Mouse (Mus musculus) myocyte (in vitro differentiated cells): ENCODE results near the gene Mrps5. TPM values are rescaled to one million over a fixed set of nuclear protein-coding genes. Genes with fewer than 3 reads are reported as not detected.

Experiments
- H3K27me3 ChIP-seq: one replicate; pipeline ENCODE4 v1.6.1; 2011; ENCODE audit not compliant: control insufficient read depth, insufficient read depth, insufficient read length
- H3K36me3 ChIP-seq: one replicate; pipeline ENCODE4 v1.6.1; 2011; ENCODE audit not compliant: control insufficient read depth, insufficient read depth
- H3K4me2 ChIP-seq: one replicate; pipeline ENCODE4 v1.6.1; 2011; ENCODE audit warnings: low read depth, control low read depth
- H3K4me3 ChIP-seq: one replicate; pipeline ENCODE4 v1.5.1; 2011; ENCODE audit warnings: mild to moderate bottlenecking, control low read depth, moderate library complexity
- H3K79me2 ChIP-seq: one replicate; pipeline ENCODE4 v1.6.1; 2011; ENCODE audit not compliant: control insufficient read depth, insufficient read depth
- H3ac ChIP-seq: one replicate; pipeline ENCODE4 v1.6.1; 2011; ENCODE audit not compliant: control insufficient read depth, insufficient read length
- CEBPB ChIP-seq: IDR thresholded peaks from 2 replicates; pipeline ENCODE4 v1.6.1; 2011; ENCODE audit warnings: mild to moderate bottlenecking, moderate library complexity; ENCODE audit not compliant: poor library complexity, insufficient read depth, severe bottlenecking
- E2F4 ChIP-seq: IDR thresholded peaks from one replicate; pipeline ENCODE4 v1.6.1; 2011; ENCODE audit warnings: mild to moderate bottlenecking, control low read depth, moderate library complexity; ENCODE audit not compliant: insufficient read depth
- MAX ChIP-seq: IDR thresholded peaks from one replicate; pipeline ENCODE4 v1.6.1; 2011; ENCODE audit warnings: low read depth, mild to moderate bottlenecking, control low read depth
- MYOD1 ChIP-seq, 3 experiments: IDR thresholded peaks; one replicate each; pipeline ENCODE4 v1.6.1; 2011; ENCODE audit warnings: control low read depth in 2 of 3, low read depth in 2 of 3, mild to moderate bottlenecking in 2 of 3, moderate library complexity in 1 of 3; ENCODE audit not compliant: insufficient read length in 2 of 3, control insufficient read depth in 1 of 3
- MYOG ChIP-seq, 3 experiments: IDR thresholded peaks; one replicate each; pipeline ENCODE4 v1.6.1; 2011; ENCODE audit warnings: control low read depth in 2 of 3, low read depth in 2 of 3, mild to moderate bottlenecking in 2 of 3; ENCODE audit not compliant: insufficient read length in 2 of 3, control insufficient read depth in 1 of 3, insufficient read depth in 1 of 3
- POLR2A ChIP-seq: IDR thresholded peaks from one replicate; pipeline ENCODE4 v1.6.1; 2011; ENCODE audit warnings: low read depth, mild to moderate bottlenecking, control low read depth, moderate library complexity; ENCODE audit not compliant: insufficient read length
- POLR2AphosphoS2 ChIP-seq: IDR thresholded peaks from one replicate; pipeline ENCODE4 v1.6.1; 2011; ENCODE audit warnings: low read depth, control low read depth; ENCODE audit not compliant: insufficient read length
- REST ChIP-seq: IDR thresholded peaks from one replicate; pipeline ENCODE4 v1.6.1; 2011; ENCODE audit warnings: mild to moderate bottlenecking, control low read depth, moderate library complexity; ENCODE audit not compliant: insufficient read depth, insufficient read length
- SRF ChIP-seq: IDR thresholded peaks from one replicate; pipeline ENCODE4 v1.6.1; 2011; ENCODE audit warnings: low read depth; ENCODE audit not compliant: control insufficient read depth, insufficient read length
- TCF12 ChIP-seq: IDR thresholded peaks from one replicate; pipeline ENCODE4 v1.6.1; 2011; ENCODE audit warnings: mild to moderate bottlenecking, control low read depth; ENCODE audit not compliant: poor library complexity, insufficient read depth, severe bottlenecking
- TCF3 ChIP-seq: IDR thresholded peaks from one replicate; pipeline ENCODE4 v1.6.1; 2011; ENCODE audit warnings: low read depth, control low read depth; ENCODE audit not compliant: insufficient read length
- USF1 ChIP-seq: IDR thresholded peaks from one replicate; pipeline ENCODE4 v1.6.1; 2011; ENCODE audit warnings: low read depth, mild to moderate bottlenecking, control low read depth, moderate library complexity
- polyA plus RNA-seq: library from polyadenylated mRNA; unstranded; fragments of >200 nt; fragmentation: generic; extraction: Trizol; gene quantifications from one replicate; pipeline ENCODE4 v1.2.1, GENCODE M21; 2012; ENCODE audit warnings: missing spikeins

Gene Mrps5
- polyA plus RNA-seq, 1 experiment = 72.0 TPM

DNA sequence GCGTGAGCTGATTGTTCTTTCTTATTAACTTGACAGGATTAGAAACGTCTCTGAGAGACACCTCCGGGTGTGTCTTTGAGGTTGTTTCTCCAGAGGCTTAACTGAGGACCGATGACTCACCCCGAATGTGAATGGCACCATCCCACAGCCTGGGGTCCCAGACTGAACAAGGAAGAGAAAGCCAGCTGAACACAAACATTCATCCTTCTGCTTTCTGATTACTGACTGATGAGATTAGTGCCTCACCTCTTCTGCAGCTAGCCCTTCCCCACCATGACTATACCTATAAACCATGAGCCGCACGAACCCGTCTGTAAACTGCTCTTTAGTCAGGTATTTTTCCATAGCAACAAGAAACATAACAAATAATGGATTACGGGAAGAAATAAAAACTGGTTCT lies 52.0 kb downstream of the Mrps5 start:
- TF ChIP-seq POLR2A = no peak
- no peak for TF ChIP-seq SRF
- H3K4me3 ChIP-seq = no peak overlapping the region
- H3K36me3 ChIP-seq = no peaks in the 10 kb centered on the region
- no peaks in the 10 kb centered on the region for H3K79me2 ChIP-seq
- no peak overlapping the region for H3ac ChIP-seq
- no peak overlapping the region for H3K4me2 ChIP-seq
- H3K27me3 ChIP-seq = peaks cover 24% of the 10 kb centered on the region

DNA sequence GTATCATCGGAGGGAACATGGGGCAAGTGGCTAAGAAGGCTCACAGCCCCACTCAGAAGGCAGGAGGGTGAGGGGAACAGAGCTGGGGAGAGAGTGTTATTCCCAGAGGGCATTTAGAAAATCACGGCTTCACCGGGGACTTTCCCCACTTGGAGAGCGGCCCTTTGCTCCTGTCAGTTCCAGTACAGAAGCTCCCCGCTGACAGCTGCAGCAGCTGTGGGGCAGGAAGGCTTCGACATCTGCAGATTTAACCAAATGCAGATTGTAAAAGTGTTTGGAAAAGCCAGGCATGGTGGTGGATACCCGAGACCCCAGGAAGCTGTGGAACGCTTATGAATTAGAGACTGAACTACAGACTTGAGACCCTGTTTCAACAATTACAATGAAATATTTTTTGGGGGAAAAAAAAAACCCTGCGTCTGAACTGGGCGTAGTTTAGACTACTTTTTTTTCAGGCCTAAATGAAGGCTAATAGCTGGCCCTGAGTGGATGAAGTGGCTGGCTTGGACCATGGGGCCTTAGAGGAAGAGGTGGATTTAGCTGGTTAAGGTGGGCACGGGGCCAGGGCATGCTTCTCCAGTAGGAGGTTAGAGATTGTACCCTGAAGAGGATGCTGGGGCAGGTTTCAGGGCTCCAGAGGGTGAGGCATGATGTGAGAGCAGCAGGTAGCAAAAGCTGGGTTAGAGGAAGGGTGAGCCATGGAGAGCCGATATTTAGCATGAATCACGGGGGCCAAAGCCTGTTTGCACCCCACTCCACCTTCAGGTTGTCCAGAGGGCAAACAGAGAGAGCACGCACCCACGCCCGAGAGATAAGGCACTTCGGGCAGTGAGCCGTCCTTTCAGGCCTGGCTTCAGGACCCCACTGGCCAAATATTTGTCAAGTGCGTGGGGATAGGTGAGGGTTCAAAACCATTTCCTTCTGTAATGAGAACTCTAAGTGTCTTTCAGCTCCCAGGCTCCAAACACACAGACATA lies 57.0 kb downstream of the Mrps5 start:
- TF ChIP-seq REST = no peak
- peak in 1 of 3 experiments; percentile 47 for TF ChIP-seq MYOG (IDR thresholded peaks at IDR 0.05; ENCODE audit: control insufficient read depth in 1 of 3, insufficient read depth in 1 of 3, insufficient read length in 2 of 3, low read depth in 2 of 3)
- no peak for TF ChIP-seq USF1
- peak; percentile 34 to 77 (median 65) for TF ChIP-seq MYOD1 (IDR thresholded peaks at IDR 0.05; ENCODE audit: control insufficient read depth in 1 of 3, insufficient read length in 2 of 3, low read depth in 2 of 3)
- Histone ChIP-seq H3K4me2 (peak overlapping the region; percentile 18), H3K4me3 (no peak overlapping the region), H3ac (no peak overlapping the region), H3K79me2 (no peaks in the 10 kb centered on the region), H3K36me3 (no peaks in the 10 kb centered on the region), H3K27me3 (peaks cover 20% of the 10 kb centered on the region)

GRCm38 (mm10) chr2:127646875-127647274 lies 59.9 kb downstream of the Mrps5 start:
- no peaks in the 10 kb centered on the region for H3K79me2 ChIP-seq
- peaks cover 17% of the 10 kb centered on the region for H3K27me3 ChIP-seq
- no peaks in the 10 kb centered on the region for H3K36me3 ChIP-seq
- TF ChIP-seq MAX (no peak), SRF (no peak), POLR2AphosphoS2 (no peak), MYOG (IDR thresholded peaks at IDR 0.05; ENCODE audit: control insufficient read depth in 1 of 3, insufficient read depth in 1 of 3, insufficient read length in 2 of 3, low read depth in 2 of 3) (no peak), MYOD1 (IDR thresholded peaks at IDR 0.05; ENCODE audit: control insufficient read depth in 1 of 3, insufficient read length in 2 of 3, low read depth in 2 of 3) (no peak), CEBPB (no peak), TCF12 (no peak), TCF3 (no peak), REST (no peak), E2F4 (no peak), USF1 (no peak), POLR2A (no peak)
- no peak overlapping the region for H3K4me2 ChIP-seq
- H3K4me3 ChIP-seq = no peak overlapping the region
- no peak overlapping the region for H3ac ChIP-seq

- H3K79me2 ChIP-seq = no peaks in the 10 kb centered on the region
- peaks cover 15% of the 10 kb centered on the region for H3K27me3 ChIP-seq
- H3K4me3 ChIP-seq = no peak overlapping the region
- TF ChIP-seq SRF (no peak), REST (no peak), USF1 (no peak), MAX (no peak), TCF3 (no peak), MYOG (IDR thresholded peaks at IDR 0.05; ENCODE audit: control insufficient read depth in 1 of 3, insufficient read depth in 1 of 3, insufficient read length in 2 of 3, low read depth in 2 of 3) (no peak), TCF12 (no peak), POLR2AphosphoS2 (no peak), POLR2A (no peak), E2F4 (no peak), CEBPB (no peak), MYOD1 (IDR thresholded peaks at IDR 0.05; ENCODE audit: control insufficient read depth in 1 of 3, insufficient read length in 2 of 3, low read depth in 2 of 3) (no peak)
- no peak overlapping the region for H3K4me2 ChIP-seq
- no peak overlapping the region for H3ac ChIP-seq
- H3K36me3 ChIP-seq = no peaks in the 10 kb centered on the region
Observed at GRCm38 (mm10) chr2:127648145-127648544, 61.1 kb downstream of the Mrps5 start.

DNA sequence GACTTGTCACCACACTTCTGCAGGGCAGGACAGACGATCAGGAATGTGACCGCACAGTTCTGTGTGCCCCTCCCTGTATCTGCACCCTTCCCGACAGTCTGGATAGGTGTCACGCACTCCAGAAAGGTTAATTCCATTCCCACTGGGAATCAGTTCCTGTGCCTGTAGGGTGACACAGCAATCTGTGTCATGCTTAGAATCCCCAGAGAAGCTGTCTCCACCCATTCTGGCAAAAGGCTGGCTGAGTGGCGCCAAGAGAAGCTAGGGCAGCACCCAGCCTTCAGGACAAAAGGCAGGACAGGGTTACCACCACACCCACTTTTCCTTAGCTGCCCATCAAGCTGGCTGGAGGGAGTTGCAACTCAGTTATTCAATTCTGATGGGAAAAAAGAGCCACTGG lies 62.9 kb downstream of the Mrps5 start:
- H3K4me2 ChIP-seq = peak overlapping the region; percentile 2
- H3K36me3 ChIP-seq = no peaks in the 10 kb centered on the region
- no peak overlapping the region for H3ac ChIP-seq
- TF ChIP-seq MYOD1 (IDR thresholded peaks at IDR 0.05; ENCODE audit: control insufficient read depth in 1 of 3, insufficient read length in 2 of 3, low read depth in 2 of 3) = no peak
- TF ChIP-seq MAX = no peak
- TF ChIP-seq MYOG (IDR thresholded peaks at IDR 0.05; ENCODE audit: control insufficient read depth in 1 of 3, insufficient read depth in 1 of 3, insufficient read length in 2 of 3, low read depth in 2 of 3) = no peak
- TF ChIP-seq TCF3 = no peak
- TF ChIP-seq USF1 = no peak
- no peak for TF ChIP-seq CEBPB
- TF ChIP-seq SRF = no peak
- no peak for TF ChIP-seq POLR2AphosphoS2
- TF ChIP-seq E2F4 = no peak
- no peak for TF ChIP-seq POLR2A
- TF ChIP-seq TCF12 = no peak
- no peak for TF ChIP-seq REST
- no peaks in the 10 kb centered on the region for H3K79me2 ChIP-seq
- peaks cover 12% of the 10 kb centered on the region for H3K27me3 ChIP-seq
- H3K4me3 ChIP-seq = no peak overlapping the region
